Comparison of ENCODE assay signal across 8 mouse cellular contexts in genomic region chr9:57520375-57521055, GRCm38 (mm10). TPM values are rescaled to one million over a fixed set of nuclear protein-coding genes. Genes with fewer than 3 reads are reported as not detected.
DNase-seq lines count a peak whose midpoint lies in the region; ATAC-seq and TF ChIP-seq lines count a peak whose summit lies in the region.

No protein-coding gene starts in this region.

- H3K9me3 ChIP-seq in megakaryocyte, embryonic 14.5 days: no peaks in the 10 kb centered on the region
- no peaks in the 10 kb centered on the region for H3K9me3 ChIP-seq in embryonic facial prominence, embryonic 13.5 days
- H3K9me3 ChIP-seq in kidney, embryonic 15.5 days (replicated peaks): no peaks in the 10 kb centered on the region

- DNase-seq in adrenal gland, adult (ENCODE audit: inconsistent age in 2 of 2, low spot score in 1 of 2): no peak
- no peak for DNase-seq in thymus, postnatal 4 days
- no peak for DNase-seq in cerebellum, adult 11 months

- TF ChIP-seq POLR2A in small intestine, adult 2 months (IDR thresholded peaks at IDR 0.05; ENCODE audit: low read depth, low read length): no peak

- H3K27ac ChIP-seq in embryonic facial prominence, embryonic 13.5 days: peak overlapping the region; percentile 82; the same call in 1 of the 2 replicates
- peak overlapping the region; percentile 95 for H3K27ac ChIP-seq in kidney, embryonic 15.5 days
- peak overlapping the region; percentile 34; the same call in 1 of the 2 replicates for H3K27ac ChIP-seq in small intestine, adult 2 months (ENCODE audit: insufficient read depth, low read depth, low read length)

- H3K27me3 ChIP-seq in megakaryocyte, embryonic 14.5 days (replicated peaks): no peaks in the 10 kb centered on the region
- H3K27me3 ChIP-seq in embryonic facial prominence, embryonic 13.5 days: no peaks in the 10 kb centered on the region
- no peaks in the 10 kb centered on the region for H3K27me3 ChIP-seq in kidney, embryonic 15.5 days
- H3K27me3 ChIP-seq in small intestine, adult 2 months (ENCODE audit: control insufficient read depth, insufficient read depth, low read length): no peaks in the 10 kb centered on the region

- ATAC-seq in megakaryocyte, adult 5-6 weeks (ENCODE audit: poor library complexity, severe bottlenecking): no peak
- no peak; the same call in 1 of the 2 replicates for ATAC-seq in embryonic facial prominence, embryonic 13.5 days (ENCODE audit: insufficient number of reproducible peaks, insufficient read depth, low FRiP score, low TSS enrichment, low read depth)
- no peak for ATAC-seq in kidney, embryonic 15.5 days (replicated peaks; ENCODE audit: low FRiP score)

- 22% methylated on average over 16 of the region's 16 CpGs for WGBS in embryonic facial prominence, embryonic 13.5 days
- 23% methylated on average over 16 of the region's 16 CpGs for WGBS in kidney, embryonic 15.5 days
- 24% methylated on average over 16 of the region's 16 CpGs for WGBS in small intestine, adult 2 months

- H3K9ac ChIP-seq in embryonic facial prominence, embryonic 13.5 days: peak overlapping the region; percentile 96
- H3K9ac ChIP-seq in kidney, embryonic 15.5 days: peak overlapping the region; percentile 94; the same call in 1 of the 2 replicates

- H3K4me3 ChIP-seq in megakaryocyte, embryonic 14.5 days (replicated peaks): peak overlapping the region; percentile 99
- peak overlapping the region; percentile 99 for H3K4me3 ChIP-seq in embryonic facial prominence, embryonic 13.5 days
- H3K4me3 ChIP-seq in kidney, embryonic 15.5 days (replicated peaks): peak overlapping the region; percentile 88
- H3K4me3 ChIP-seq in small intestine, adult 2 months (ENCODE audit: low read depth, low read length): peak overlapping the region; percentile 90

- H3K4me2 ChIP-seq in embryonic facial prominence, embryonic 13.5 days: peak overlapping the region; percentile 88
- peak overlapping the region; percentile 70 for H3K4me2 ChIP-seq in kidney, embryonic 15.5 days

- H3K36me3 ChIP-seq in megakaryocyte, embryonic 14.5 days (replicated peaks; ENCODE audit: low read length): peaks cover 5% of the 10 kb centered on the region
- H3K36me3 ChIP-seq in embryonic facial prominence, embryonic 13.5 days: no peaks in the 10 kb centered on the region
- no peaks in the 10 kb centered on the region for H3K36me3 ChIP-seq in kidney, embryonic 15.5 days
- 0 out of 2 replicates have a peak, but pooled peaks cover 2% of the 10 kb centered on the region for H3K36me3 ChIP-seq in small intestine, adult 2 months (ENCODE audit: control insufficient read depth, insufficient read depth, low read length)

- no peak for TF ChIP-seq CTCF in small intestine, adult 2 months (IDR thresholded peaks at IDR 0.05; ENCODE audit: extremely low read depth, insufficient read length, insufficient replicate concordance, low read depth, low read length)

- H3K4me1 ChIP-seq in megakaryocyte, embryonic 14.5 days: peaks cover 40% of the 10 kb centered on the region
- peaks cover 18% of the 10 kb centered on the region for H3K4me1 ChIP-seq in embryonic facial prominence, embryonic 13.5 days
- H3K4me1 ChIP-seq in kidney, embryonic 15.5 days: peaks cover 26% of the 10 kb centered on the region
- peaks cover 3% of the 10 kb centered on the region; the same call in 1 of the 2 replicates for H3K4me1 ChIP-seq in small intestine, adult 2 months (ENCODE audit: control insufficient read depth, insufficient read depth, insufficient read length, low read length)

RNA-seq across cellular contexts. Expression of gene Cox5a, which starts 0.6 kb away (rescaled TPM):
- polyA plus RNA-seq in megakaryocyte, embryonic 14.5 days (2012; ENCODE audit: insufficient read depth, low replicate concordance): 240 and 738 TPM in 2 replicates
- 374 and 399 TPM in 2 replicates for total RNA-seq in megakaryocyte, adult 5-6 weeks (2015)
- total RNA-seq in megakaryocyte, adult 5-6 weeks (2017): 54.0 and 61.6 TPM in 2 replicates
- polyA plus RNA-seq in embryonic facial prominence, embryonic 13.5 days (2015; fragmentation: Nextera tagmentation; extraction: Ambion mirVana): 473 and 528 TPM in 2 replicates
- 673 and 729 TPM in 2 replicates for polyA plus RNA-seq in kidney, embryonic 15.5 days (2015; fragmentation: Nextera tagmentation; extraction: Ambion mirVana)
- 952 and 1,569 TPM in 2 replicates for polyA plus RNA-seq in small intestine, adult 2 months (2012; rRNA removed)

RNA-seq across cellular contexts. Expression of gene Rpp25, which starts 16.7 kb away (rescaled TPM):
- polyA plus RNA-seq in megakaryocyte, embryonic 14.5 days (2012; ENCODE audit: insufficient read depth, low replicate concordance): 0.07 TPM in 1 of 2 replicates, not detected in the other
- total RNA-seq in megakaryocyte, adult 5-6 weeks (2015): not detected in 2 replicates
- total RNA-seq in megakaryocyte, adult 5-6 weeks (2017): not detected in 2 replicates
- polyA plus RNA-seq in embryonic facial prominence, embryonic 13.5 days (2015; fragmentation: Nextera tagmentation; extraction: Ambion mirVana): 0.61 and 1.3 TPM in 2 replicates
- 5.6 and 6.0 TPM in 2 replicates for polyA plus RNA-seq in kidney, embryonic 15.5 days (2015; fragmentation: Nextera tagmentation; extraction: Ambion mirVana)
- polyA plus RNA-seq in small intestine, adult 2 months (2012; rRNA removed): 1.2 and 10.5 TPM in 2 replicates

RNA-seq across cellular contexts. Expression of gene Fam219b, which starts 16.8 kb away (rescaled TPM):
- polyA plus RNA-seq in megakaryocyte, embryonic 14.5 days (2012; ENCODE audit: insufficient read depth, low replicate concordance): 4.9 TPM in 2 replicates
- 5.1 and 5.4 TPM in 2 replicates for total RNA-seq in megakaryocyte, adult 5-6 weeks (2015)
- 8.7 and 10.5 TPM in 2 replicates for total RNA-seq in megakaryocyte, adult 5-6 weeks (2017)
- 25.1 and 28.9 TPM in 2 replicates for polyA plus RNA-seq in embryonic facial prominence, embryonic 13.5 days (2015; fragmentation: Nextera tagmentation; extraction: Ambion mirVana)
- polyA plus RNA-seq in kidney, embryonic 15.5 days (2015; fragmentation: Nextera tagmentation; extraction: Ambion mirVana): 18.1 and 19.0 TPM in 2 replicates
- polyA plus RNA-seq in small intestine, adult 2 months (2012; rRNA removed): 6.0 and 8.2 TPM in 2 replicates

RNA-seq across cellular contexts. Expression of gene Mpi, which starts 32.0 kb away (rescaled TPM):
- polyA plus RNA-seq in megakaryocyte, embryonic 14.5 days (2012; ENCODE audit: insufficient read depth, low replicate concordance): 1.6 and 4.5 TPM in 2 replicates
- total RNA-seq in megakaryocyte, adult 5-6 weeks (2015): 10.7 and 12.7 TPM in 2 replicates
- total RNA-seq in megakaryocyte, adult 5-6 weeks (2017): 6.9 and 11.5 TPM in 2 replicates
- polyA plus RNA-seq in embryonic facial prominence, embryonic 13.5 days (2015; fragmentation: Nextera tagmentation; extraction: Ambion mirVana): 47.1 and 48.8 TPM in 2 replicates
- 51.9 and 53.3 TPM in 2 replicates for polyA plus RNA-seq in kidney, embryonic 15.5 days (2015; fragmentation: Nextera tagmentation; extraction: Ambion mirVana)
- 51.8 and 117 TPM in 2 replicates for polyA plus RNA-seq in small intestine, adult 2 months (2012; rRNA removed)

RNA-seq across cellular contexts. Expression of gene Scamp2, which starts 40.2 kb away (rescaled TPM):
- polyA plus RNA-seq in megakaryocyte, embryonic 14.5 days (2012; ENCODE audit: insufficient read depth, low replicate concordance): 49.4 and 55.8 TPM in 2 replicates
- total RNA-seq in megakaryocyte, adult 5-6 weeks (2015): 89.5 and 90.0 TPM in 2 replicates
- total RNA-seq in megakaryocyte, adult 5-6 weeks (2017): 36.3 and 40.0 TPM in 2 replicates
- polyA plus RNA-seq in embryonic facial prominence, embryonic 13.5 days (2015; fragmentation: Nextera tagmentation; extraction: Ambion mirVana): 54.2 and 61.7 TPM in 2 replicates
- 74.5 and 85.5 TPM in 2 replicates for polyA plus RNA-seq in kidney, embryonic 15.5 days (2015; fragmentation: Nextera tagmentation; extraction: Ambion mirVana)
- 89.7 and 207 TPM in 2 replicates for polyA plus RNA-seq in small intestine, adult 2 months (2012; rRNA removed)

Comparison
In these comparisons a context has a peak if more than half of its experiments do, and no peak if none do; other contexts are left out.
1. H3K27ac ChIP-seq: peak in every context shown above with its lines; median percentile 95 in kidney, embryonic 15.5 days; 82 in embryonic facial prominence, embryonic 13.5 days; 34 in small intestine, adult 2 months.